Mouse (Mus musculus): ENCODE data around the gene Acd. TPM values are rescaled to one million over a fixed set of nuclear protein-coding genes. Genes with fewer than 3 reads are reported as not detected.
A peak's percentile ranks its signal among the peaks of the same experiment; 100 is the strongest.

Gene Acd
- polyA plus RNA-seq, 1 experiment from 2014 or later: 75.3 TPM

DNA sequence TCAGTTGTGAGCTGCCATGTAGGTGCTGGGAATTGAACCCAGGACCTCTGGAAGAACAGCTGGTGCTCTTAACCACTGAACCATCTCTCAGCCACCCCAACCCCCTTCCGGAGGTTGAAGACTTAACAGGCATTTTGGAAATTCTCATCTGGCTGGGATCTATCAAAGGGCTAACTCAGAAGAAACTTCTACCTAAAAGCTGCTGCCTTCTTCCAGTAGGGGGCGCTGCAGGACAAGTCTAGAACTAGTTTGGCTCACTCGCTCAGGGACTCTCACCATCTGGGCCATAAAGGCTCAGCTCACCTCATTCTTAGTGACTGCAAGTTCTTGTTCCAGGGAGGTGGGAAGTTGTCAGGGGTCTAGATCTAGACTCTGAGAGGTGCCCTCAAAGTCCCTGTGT is 13.2 kb upstream of the Acd start:
- H3K36me3 ChIP-seq: peaks cover 23% of the 10 kb centered on the region
- 12% methylated on average over 3 of the region's 3 CpGs for WGBS
- H3K27me3 ChIP-seq: no peaks in the 10 kb centered on the region
- no peak overlapping the region for H3K4me3 ChIP-seq (replicated peaks)
- H3K27ac ChIP-seq: no peak overlapping the region
- no peaks in the 10 kb centered on the region for H3K4me1 ChIP-seq (replicated peaks)
- H3K9me3 ChIP-seq: no peaks in the 10 kb centered on the region
- no peak for ATAC-seq (ENCODE audit: insufficient number of reproducible peaks, insufficient read depth, low FRiP score, low TSS enrichment, low read depth)
- H3K9ac ChIP-seq (replicated peaks): no peak overlapping the region
- no peak overlapping the region for H3K4me2 ChIP-seq

DNA sequence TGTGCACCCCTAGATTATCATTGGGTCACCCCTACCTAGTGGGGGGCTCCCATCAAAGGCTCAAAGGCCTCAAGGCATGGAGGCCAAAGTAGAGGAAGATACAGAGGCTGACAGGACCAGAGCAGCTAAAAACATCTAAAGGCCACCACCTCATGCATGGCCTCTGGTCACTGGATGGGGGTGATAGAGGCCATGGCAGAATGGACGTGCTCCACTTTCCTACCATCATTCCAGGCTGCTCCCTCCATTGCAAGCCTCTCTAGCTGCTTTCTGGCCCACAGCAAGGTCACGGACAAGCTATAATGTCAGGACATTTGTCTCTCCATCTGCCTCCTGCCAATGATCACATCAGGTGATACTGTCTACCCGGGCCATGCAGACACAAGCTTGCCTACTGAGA is 11.4 kb upstream of the Acd start:
- WGBS: 80% methylated on average over 3 of the region's 3 CpGs
- Histone ChIP-seq H3K9me3 (no peaks in the 10 kb centered on the region), H3K4me2 (no peak overlapping the region), H3K27me3 (no peaks in the 10 kb centered on the region), H3K9ac (replicated peaks) (no peak overlapping the region; the same call in 1 of the 2 replicates), H3K36me3 (peaks cover 20% of the 10 kb centered on the region), H3K4me3 (replicated peaks) (no peak overlapping the region), H3K4me1 (replicated peaks) (peaks cover 3% of the 10 kb centered on the region), H3K27ac (no peak overlapping the region)
- ATAC-seq (ENCODE audit: insufficient number of reproducible peaks, insufficient read depth, low FRiP score, low TSS enrichment, low read depth): no peak

DNA sequence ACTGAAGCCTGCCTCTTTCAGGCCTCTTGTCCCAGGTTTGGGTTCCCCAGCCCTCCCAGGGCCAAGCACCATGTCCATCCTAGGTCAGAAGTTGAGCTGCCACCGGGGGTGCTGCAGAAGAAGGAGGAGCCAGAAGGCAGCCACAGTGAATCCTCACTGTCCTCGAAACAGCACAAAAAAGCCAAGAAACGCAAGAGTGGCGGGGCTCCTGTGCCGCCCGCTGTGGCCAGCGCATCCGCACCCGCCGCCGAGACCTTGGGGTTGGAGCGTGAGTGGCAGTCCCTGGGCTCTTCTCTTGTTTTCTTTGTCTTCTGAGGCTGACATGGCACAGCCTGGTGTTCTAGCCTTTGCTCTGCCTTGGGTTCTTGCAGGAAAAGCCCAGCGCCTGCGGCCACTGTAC is 8.4 kb upstream of the Acd start:
- no peak overlapping the region for H3K27ac ChIP-seq

DNA sequence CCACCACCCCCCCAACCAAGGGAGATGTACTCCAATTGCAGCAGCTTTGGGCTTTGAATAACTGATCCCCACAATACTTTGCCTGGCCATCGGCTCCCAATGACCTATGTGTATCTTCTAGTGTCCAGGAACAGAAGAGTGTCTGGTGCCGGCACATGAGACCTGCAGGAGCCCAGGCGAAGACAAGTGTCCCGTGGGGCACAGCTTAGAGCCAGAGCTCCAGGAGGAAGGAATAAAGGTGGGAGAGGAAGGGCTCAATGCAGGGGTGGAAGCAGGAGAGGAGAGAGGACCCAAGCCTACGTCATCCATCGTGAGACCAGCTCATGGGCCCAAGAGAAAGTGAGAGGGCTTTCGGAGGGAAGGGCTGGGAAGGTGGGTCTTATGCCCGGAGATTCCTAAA is 7.8 kb upstream of the Acd start:
- H3K27me3 ChIP-seq: no peaks in the 10 kb centered on the region
- 95% methylated on average over 8 of the region's 8 CpGs for WGBS
- no peak overlapping the region for H3K27ac ChIP-seq
- peaks cover 15% of the 10 kb centered on the region for H3K4me1 ChIP-seq (replicated peaks)
- H3K4me3 ChIP-seq (replicated peaks): no peak overlapping the region
- no peak overlapping the region for H3K4me2 ChIP-seq
- H3K36me3 ChIP-seq: peaks cover 9% of the 10 kb centered on the region
- H3K9ac ChIP-seq (replicated peaks): no peak overlapping the region
- ATAC-seq (ENCODE audit: insufficient number of reproducible peaks, insufficient read depth, low FRiP score, low TSS enrichment, low read depth): 0 out of 2 replicates have a peak, but pooled peaks have one; percentile 2
- no peaks in the 10 kb centered on the region for H3K9me3 ChIP-seq

More for the DNA sequence above, 8.4 kb upstream of the Acd start:
- Histone ChIP-seq H3K4me1 (replicated peaks) (peaks cover 15% of the 10 kb centered on the region), H3K4me2 (no peak overlapping the region), H3K36me3 (peaks cover 3% of the 10 kb centered on the region; the same call in 1 of the 2 replicates), H3K27me3 (no peaks in the 10 kb centered on the region), H3K4me3 (replicated peaks) (no peak overlapping the region), H3K9me3 (no peaks in the 10 kb centered on the region), H3K9ac (replicated peaks) (no peak overlapping the region)
- WGBS: 80% methylated on average over 14 of the region's 14 CpGs
- no peak for ATAC-seq (ENCODE audit: insufficient number of reproducible peaks, insufficient read depth, low FRiP score, low TSS enrichment, low read depth)

DNA sequence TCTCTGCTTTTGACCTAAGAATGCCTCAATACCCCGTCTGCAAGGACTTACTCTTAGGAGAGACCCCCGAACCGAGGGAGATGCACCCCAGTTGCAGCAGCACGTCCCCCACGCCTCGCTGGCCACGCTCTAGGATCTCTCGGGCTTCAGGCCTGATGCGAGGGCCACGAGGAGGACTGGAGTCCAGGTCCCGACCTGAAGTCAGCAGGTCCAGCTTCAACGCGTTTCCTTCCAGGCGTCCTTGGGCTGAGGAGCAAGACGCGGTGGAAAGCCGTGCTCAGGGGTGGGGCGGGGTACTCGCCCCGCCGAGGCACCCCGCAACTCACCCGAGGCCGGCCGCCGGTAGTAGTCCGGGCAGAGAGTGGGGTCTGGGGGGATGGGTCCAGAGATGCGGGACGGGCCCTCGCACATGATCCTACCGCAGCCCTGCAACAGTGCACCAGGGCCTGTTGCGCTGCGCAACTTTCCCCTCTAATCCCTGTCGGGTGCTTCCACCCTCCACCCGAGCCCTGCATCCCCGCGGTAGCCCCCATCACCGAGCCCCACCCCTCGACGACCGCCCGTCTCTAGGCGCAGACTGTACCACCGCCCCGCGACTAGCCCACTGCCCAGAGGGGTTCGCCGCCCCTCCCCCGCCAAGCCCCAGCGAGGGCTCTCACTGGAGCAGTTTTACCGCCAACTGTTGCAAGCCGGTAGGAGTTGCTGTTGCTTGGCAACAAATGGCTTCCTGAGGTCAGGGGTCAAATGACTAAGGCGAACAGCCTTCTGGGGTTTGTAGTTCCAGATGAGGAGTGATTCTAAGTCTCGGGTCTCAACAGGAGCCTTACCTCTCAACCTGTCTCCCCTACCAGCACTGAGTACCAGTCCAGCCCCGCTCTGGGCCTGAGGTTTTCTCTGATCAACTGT is 6.8 kb upstream of the Acd start, which contains the start of the genes 4933405L10Rik and Enkd1:
Gene 4933405L10Rik, plus strand, starts transcription at position 158 of the 906 bp plus-strand sequence.
Gene Enkd1, minus strand, starts transcription at position 713 of the 906 bp plus-strand sequence.
- no peaks in the 10 kb centered on the region for H3K9me3 ChIP-seq
- peak within 1 kb of the TSS; percentile 77 for H3K4me3 ChIP-seq (replicated peaks)
- no peaks in the 10 kb centered on the region for H3K27me3 ChIP-seq
- H3K36me3 ChIP-seq: peaks cover 19% of the 10 kb centered on the region
- ATAC-seq (ENCODE audit: insufficient number of reproducible peaks, insufficient read depth, low FRiP score, low TSS enrichment, low read depth): peak; percentile 77
- WGBS: under 1% methylated on average over 54 of the region's 55 CpGs
- peaks cover 15% of the 10 kb centered on the region for H3K4me1 ChIP-seq (replicated peaks)
- H3K4me2 ChIP-seq: peak within 1 kb of the TSS; percentile 89
- peak within 1 kb of the TSS; percentile 64; the same call in 1 of the 2 replicates for H3K27ac ChIP-seq
- H3K9ac ChIP-seq (replicated peaks): peak within 1 kb of the TSS; percentile 79

DNA sequence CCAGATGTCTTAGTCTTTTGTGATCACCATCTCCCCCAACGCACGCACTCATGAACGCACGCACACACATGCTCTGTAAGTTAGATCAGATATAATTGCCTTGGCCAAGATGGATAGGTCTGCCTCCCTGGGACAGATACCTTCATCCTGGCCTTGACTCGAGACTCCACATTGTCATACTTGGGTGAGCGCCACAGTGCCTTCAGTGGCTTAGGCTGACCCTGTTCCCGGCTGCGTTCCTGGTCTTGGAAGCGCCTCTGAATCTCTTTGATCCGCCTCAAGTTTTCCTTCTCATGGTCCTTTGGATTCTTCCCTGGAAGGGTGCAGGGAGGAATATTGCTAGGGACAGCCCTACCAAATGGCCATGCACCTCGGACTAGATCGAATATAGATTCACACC is 5.5 kb upstream of the Acd start:
- ATAC-seq (ENCODE audit: insufficient number of reproducible peaks, insufficient read depth, low FRiP score, low TSS enrichment, low read depth): no peak
- WGBS: 82% methylated on average over 12 of the region's 12 CpGs
- no peaks in the 10 kb centered on the region for H3K27me3 ChIP-seq
- H3K27ac ChIP-seq: no peak overlapping the region
- peaks cover 24% of the 10 kb centered on the region for H3K4me1 ChIP-seq (replicated peaks)
- peak overlapping the region; percentile 79; the same call in 1 of the 2 replicates for H3K9ac ChIP-seq (replicated peaks)
- H3K4me2 ChIP-seq: peak overlapping the region; percentile 89
- peaks cover 22% of the 10 kb centered on the region for H3K36me3 ChIP-seq
- no peaks in the 10 kb centered on the region for H3K9me3 ChIP-seq
- peak overlapping the region; percentile 77 for H3K4me3 ChIP-seq (replicated peaks)

DNA sequence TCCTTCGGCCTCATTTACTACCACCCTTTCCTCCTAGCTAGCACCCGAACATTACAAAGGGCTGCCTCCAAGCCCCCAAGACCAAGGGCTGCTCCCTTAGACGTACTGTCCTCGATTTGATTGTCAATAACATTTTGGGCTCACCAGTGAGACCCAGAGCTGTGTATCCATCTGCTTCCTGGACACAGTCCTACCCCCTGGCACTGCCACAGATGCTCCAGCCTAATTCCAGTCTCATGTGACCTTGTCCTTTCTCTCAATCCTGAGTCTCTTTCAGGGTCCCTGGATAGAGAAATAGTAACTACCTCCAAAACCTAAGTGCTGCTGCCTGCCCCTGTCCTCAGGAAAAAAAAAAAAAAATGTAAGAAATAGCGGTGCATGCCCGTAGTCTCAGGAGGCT is 4.1 kb upstream of the Acd start:
- Histone ChIP-seq H3K27me3 (no peaks in the 10 kb centered on the region), H3K9ac (replicated peaks) (no peak overlapping the region), H3K4me2 (no peak overlapping the region), H3K27ac (no peak overlapping the region), H3K36me3 (peaks cover 22% of the 10 kb centered on the region), H3K4me3 (replicated peaks) (no peak overlapping the region), H3K4me1 (replicated peaks) (peaks cover 30% of the 10 kb centered on the region), H3K9me3 (no peaks in the 10 kb centered on the region)
- no peak for ATAC-seq (ENCODE audit: insufficient number of reproducible peaks, insufficient read depth, low FRiP score, low TSS enrichment, low read depth)
- WGBS: 93% methylated on average over 6 of the region's 6 CpGs

DNA sequence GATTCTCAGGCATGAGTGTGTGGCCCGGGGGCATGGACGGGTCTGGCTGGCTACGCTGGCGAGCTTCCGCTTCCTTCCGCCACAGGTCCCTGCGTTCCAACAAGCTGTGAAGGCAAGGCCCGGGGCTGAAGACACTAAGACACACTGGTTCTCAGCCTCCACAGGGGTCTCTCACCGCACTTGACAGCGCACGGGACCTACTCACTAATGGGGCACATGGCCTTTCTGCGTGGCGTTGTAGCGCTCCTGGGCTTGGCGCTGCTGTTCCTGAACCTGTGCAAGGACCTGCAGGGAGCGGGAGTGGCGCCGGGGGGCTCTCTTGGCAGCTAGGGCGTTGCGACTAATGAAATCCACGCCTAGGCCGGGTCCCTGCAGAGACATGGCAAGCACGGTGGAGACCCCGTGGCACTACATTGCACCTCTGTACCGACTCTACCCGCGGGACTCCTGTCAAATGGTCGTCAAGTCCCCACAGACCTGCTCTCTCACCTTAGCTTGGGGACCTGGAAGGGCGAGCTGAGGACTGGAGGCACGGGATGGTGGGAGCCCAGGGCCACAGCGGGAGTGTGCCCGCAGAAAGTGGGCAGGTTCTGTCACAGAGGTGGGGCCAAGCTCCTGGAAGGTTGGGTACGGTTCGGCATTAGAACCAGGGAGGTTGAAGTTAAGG is 3.4 kb upstream of the Acd start:
- Histone ChIP-seq H3K27ac (no peak overlapping the region), H3K4me2 (no peak overlapping the region), H3K9me3 (no peaks in the 10 kb centered on the region), H3K4me3 (replicated peaks) (no peak overlapping the region), H3K9ac (replicated peaks) (no peak overlapping the region), H3K36me3 (peaks cover 22% of the 10 kb centered on the region), H3K27me3 (no peaks in the 10 kb centered on the region), H3K4me1 (replicated peaks) (peaks cover 36% of the 10 kb centered on the region)
- WGBS: 93% methylated on average over 34 of the region's 34 CpGs
- no peak for ATAC-seq (ENCODE audit: insufficient number of reproducible peaks, insufficient read depth, low FRiP score, low TSS enrichment, low read depth)

DNA sequence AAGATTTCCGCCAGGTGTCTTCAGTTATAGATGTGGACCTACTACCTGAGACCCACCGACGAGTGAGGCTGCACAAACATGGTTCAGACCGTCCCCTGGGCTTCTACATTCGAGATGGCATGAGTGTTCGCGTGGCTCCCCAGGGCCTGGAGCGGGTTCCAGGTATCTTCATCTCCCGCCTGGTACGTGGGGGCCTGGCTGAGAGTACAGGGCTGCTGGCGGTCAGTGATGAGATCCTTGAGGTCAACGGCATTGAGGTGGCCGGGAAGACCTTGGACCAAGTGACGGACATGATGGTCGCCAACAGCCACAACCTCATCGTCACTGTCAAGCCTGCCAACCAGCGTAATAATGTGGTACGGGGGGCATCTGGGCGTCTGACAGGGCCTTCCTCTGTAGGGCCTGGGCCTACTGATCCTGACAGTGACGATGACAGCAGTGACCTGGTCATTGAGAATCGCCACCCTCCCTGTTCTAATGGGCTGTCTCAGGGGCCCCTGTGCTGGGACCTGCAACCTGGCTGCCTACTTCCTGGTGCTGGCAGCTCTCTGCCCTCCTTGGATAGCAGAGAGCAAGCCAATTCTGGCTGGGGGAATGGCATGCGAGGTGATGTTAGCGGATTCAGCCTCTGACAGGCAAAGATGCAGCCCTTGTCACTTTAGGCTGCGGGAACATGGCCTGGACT is 2.0 kb upstream of the Acd start:
- 94% methylated on average over 24 of the region's 24 CpGs for WGBS
- ATAC-seq (ENCODE audit: insufficient number of reproducible peaks, insufficient read depth, low FRiP score, low TSS enrichment, low read depth): no peak
- H3K36me3 ChIP-seq: peaks cover 32% of the 10 kb centered on the region
- H3K4me1 ChIP-seq (replicated peaks): peaks cover 37% of the 10 kb centered on the region
- no peak overlapping the region for H3K4me2 ChIP-seq
- H3K4me3 ChIP-seq (replicated peaks): no peak overlapping the region
- no peaks in the 10 kb centered on the region for H3K27me3 ChIP-seq
- no peak overlapping the region for H3K27ac ChIP-seq
- H3K9ac ChIP-seq (replicated peaks): no peak overlapping the region
- H3K9me3 ChIP-seq: no peaks in the 10 kb centered on the region

DNA sequence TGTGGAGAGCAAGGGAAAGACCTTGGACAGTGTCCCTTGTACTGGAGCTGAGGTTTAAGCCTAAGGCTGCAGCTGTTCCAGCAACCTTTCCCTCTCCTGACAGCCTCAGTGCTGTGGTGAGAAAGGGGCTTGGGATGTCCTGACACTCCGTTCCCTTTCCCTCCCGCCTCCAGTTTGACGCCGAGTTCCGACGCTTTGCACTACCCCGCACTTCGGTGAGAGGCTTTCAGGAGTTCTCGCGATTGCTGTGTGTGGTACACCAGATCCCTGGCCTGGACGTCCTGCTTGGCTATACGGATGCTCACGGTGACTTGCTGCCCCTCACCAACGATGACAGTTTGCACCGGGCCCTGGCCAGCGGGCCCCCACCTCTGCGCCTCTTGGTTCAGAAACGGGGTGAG is 1.1 kb upstream of the Acd start:
- Histone ChIP-seq H3K9ac (replicated peaks) (peak overlapping the region; percentile 73), H3K27ac (peak overlapping the region; percentile 92), H3K4me3 (replicated peaks) (peak overlapping the region; percentile 67), H3K27me3 (no peaks in the 10 kb centered on the region), H3K36me3 (peaks cover 41% of the 10 kb centered on the region), H3K4me1 (replicated peaks) (peaks cover 31% of the 10 kb centered on the region), H3K9me3 (no peaks in the 10 kb centered on the region), H3K4me2 (peak overlapping the region; percentile 96)
- no peak for ATAC-seq (ENCODE audit: insufficient number of reproducible peaks, insufficient read depth, low FRiP score, low TSS enrichment, low read depth)
- WGBS: 48% methylated on average over 18 of the region's 18 CpGs

DNA sequence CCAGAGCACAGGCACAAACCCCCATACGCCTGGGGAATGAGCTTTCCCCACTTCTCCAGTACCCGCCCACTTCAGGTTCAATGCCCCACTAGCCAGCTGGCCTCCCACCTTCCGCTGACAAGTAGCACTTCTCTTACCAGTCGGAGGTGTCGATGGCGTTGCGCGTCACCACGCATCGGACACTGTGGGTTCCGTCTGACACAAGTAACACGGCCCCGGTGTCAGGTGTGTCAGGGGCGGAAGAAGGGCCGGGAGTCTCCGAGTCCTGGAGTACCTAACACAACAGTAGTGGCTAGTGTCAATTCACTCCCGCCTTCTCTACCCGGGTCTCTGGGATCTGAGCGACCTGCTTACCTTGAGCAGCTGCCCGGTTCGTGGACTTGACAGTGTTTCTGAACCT is 336 bp downstream of the Acd start:
- H3K4me1 ChIP-seq (replicated peaks): peaks cover 22% of the 10 kb centered on the region
- peaks cover 1% of the 10 kb centered on the region for H3K27me3 ChIP-seq
- H3K9me3 ChIP-seq: no peaks in the 10 kb centered on the region
- peak overlapping the region; percentile 45; the same call in 1 of the 2 replicates for H3K27ac ChIP-seq
- 0% methylated on average over 21 of the region's 21 CpGs for WGBS
- peaks cover 46% of the 10 kb centered on the region for H3K36me3 ChIP-seq
- ATAC-seq (ENCODE audit: insufficient number of reproducible peaks, insufficient read depth, low FRiP score, low TSS enrichment, low read depth): peak; percentile 39; the same call in 1 of the 2 replicates
- H3K4me3 ChIP-seq (replicated peaks): peak overlapping the region; percentile 67
- peak overlapping the region; percentile 96 for H3K4me2 ChIP-seq
- peak overlapping the region; percentile 73 for H3K9ac ChIP-seq (replicated peaks)

Measured in limb, embryonic 12.5 days (tissue).